Mouse (Mus musculus): Measurements from ENCODE around the gene Chst8.

GRCm38 (mm10) chr7:34709111-34709510, 103.4 kb downstream of the Chst8 start:
- TF ChIP-seq CTCF (IDR thresholded peaks at IDR 0.05; ENCODE audit: low read depth) (no peak), EP300 (IDR thresholded peaks at IDR 0.05; ENCODE audit: low read depth) (no peak)

Measured in heart, postnatal 0 days (tissue).